Mouse (Mus musculus): ENCODE measurements around the gene Uvssa. TPM values are rescaled to one million over a fixed set of nuclear protein-coding genes. Genes with fewer than 3 reads are reported as not detected.

Gene Uvssa
- polyA plus RNA-seq, 1 experiment from 2014 or later, result 8.1 TPM

DNA sequence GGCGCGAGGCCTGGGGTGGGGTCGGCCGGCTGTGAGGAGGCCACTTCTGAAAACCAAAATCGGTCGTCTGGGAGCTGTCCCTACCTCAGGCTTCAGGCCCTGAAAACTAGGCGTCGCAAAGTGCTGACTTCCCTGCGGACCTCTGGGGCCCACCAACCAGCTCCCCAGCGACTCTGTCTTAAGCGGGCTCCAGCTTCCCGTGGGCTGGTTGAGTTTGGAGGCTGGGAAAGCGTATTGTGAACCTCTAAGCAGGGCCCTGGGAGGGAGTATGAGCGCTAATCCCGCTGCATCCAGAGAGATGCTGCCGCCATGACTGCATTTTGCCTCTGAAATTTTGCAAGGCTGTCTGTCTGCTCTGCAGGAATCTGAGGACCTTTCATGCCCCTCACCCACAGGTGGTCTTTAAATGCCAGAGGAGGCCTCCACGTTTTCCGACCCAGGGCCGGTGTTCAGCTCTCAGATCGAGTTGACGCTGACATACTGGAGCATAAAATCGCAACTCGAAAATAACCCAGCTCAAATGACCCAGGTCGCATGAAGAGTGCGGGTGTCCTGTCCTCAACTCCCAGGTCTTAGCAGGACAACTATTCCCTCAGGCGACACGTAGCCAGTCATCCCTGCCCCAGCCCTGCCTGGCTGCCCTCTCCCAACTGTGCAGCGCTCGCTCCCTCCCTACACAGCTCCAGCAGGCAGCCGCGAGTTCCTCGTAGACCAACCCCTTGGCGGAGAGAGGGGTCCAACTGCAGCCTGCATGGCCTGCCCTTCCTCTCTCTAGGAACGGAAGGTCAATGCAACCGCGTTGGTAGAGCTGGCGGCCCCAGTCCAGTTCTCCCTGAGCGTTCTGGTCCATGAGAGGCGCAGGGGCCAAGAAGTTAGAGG lies 53.9 kb downstream of the Uvssa start:
- Histone ChIP-seq H3K27me3 (ENCODE audit: control insufficient read depth, insufficient read depth, low read depth, low read length) (peaks cover 66% of the 10 kb centered on the region), H3K9ac (ENCODE audit: low read depth, low read length) (no peak overlapping the region), H3K4me2 (ENCODE audit: low read length) (no peak overlapping the region), H3K27ac (ENCODE audit: low read length) (no peak overlapping the region), H3K4me1 (ENCODE audit: control insufficient read depth, insufficient read depth, low read length) (peaks cover 19% of the 10 kb centered on the region), H3K4me3 (ENCODE audit: low read depth, low read length) (no peak overlapping the region), H3K9me3 (replicated peaks; ENCODE audit: control insufficient read depth, low read length, poor library complexity, severe bottlenecking) (no peaks in the 10 kb centered on the region), H3K36me3 (ENCODE audit: control insufficient read depth, insufficient read depth, low read length) (no peaks in the 10 kb centered on the region)
- ATAC-seq, result no peak
- WGBS, result 1% methylated on average over 39 of the region's 39 CpGs

GRCm38 (mm10) chr5:33433201-33434138 lies 55.1 kb downstream of the Uvssa start, which contains the start of gene Nkx1-1:
Gene Nkx1-1 (minus strand): TSS chr5:33433976.
- H3K4me3 ChIP-seq (ENCODE audit: low read depth, low read length), result peak within 1 kb of the TSS; percentile 31
- H3K27me3 ChIP-seq (ENCODE audit: control insufficient read depth, insufficient read depth, low read depth, low read length), result peaks cover 66% of the 10 kb centered on the region
- no peak for ATAC-seq
- no peak within 1 kb of the TSS for H3K27ac ChIP-seq (ENCODE audit: low read length)
- 0 out of 2 replicates have a peak within 1 kb of the TSS, but pooled peaks have one; percentile 3 for H3K9ac ChIP-seq (ENCODE audit: low read depth, low read length)
- H3K4me1 ChIP-seq (ENCODE audit: control insufficient read depth, insufficient read depth, low read length), result peaks cover 19% of the 10 kb centered on the region
- H3K9me3 ChIP-seq (replicated peaks; ENCODE audit: control insufficient read depth, low read length, poor library complexity, severe bottlenecking), result no peaks in the 10 kb centered on the region
- no peaks in the 10 kb centered on the region for H3K36me3 ChIP-seq (ENCODE audit: control insufficient read depth, insufficient read depth, low read length)
- peak within 1 kb of the TSS; percentile 54 for H3K4me2 ChIP-seq (ENCODE audit: low read length)
- WGBS, result under 1% methylated on average over 87 of the region's 90 CpGs

DNA sequence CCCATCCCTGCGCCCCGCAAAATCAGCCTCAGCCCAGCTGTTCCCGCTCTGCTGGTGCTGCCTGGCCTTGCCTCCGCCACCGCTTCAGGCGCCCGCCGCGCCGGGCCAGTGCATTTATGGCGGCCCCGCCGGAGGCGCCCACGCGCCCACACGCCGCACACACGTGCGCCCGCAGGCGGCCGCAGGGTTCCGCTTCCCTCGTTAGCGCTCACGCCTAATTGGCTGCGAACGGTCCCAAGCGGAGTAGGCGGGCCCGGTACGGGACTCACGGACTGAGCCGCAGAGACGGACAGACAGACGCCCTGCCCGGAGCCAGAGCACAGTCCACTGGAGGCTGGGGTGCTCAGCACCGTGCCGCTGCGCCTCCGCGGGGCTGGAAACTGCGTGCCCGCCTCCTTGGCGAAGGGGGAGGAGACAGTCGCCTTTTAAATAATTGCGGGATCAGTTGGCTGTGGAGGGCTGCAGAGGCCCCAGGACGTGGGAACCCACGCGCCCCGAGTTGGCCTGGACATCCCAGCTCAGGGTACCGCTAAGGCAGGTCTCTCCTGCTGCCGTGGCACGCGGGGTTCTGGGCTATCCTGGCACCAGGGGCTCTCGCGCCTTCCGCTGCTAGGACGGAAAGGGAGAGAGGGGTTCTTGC lies 55.9 kb downstream of the Uvssa start:
- Histone ChIP-seq H3K4me2 (ENCODE audit: low read length) (peak overlapping the region; percentile 54), H3K27ac (ENCODE audit: low read length) (no peak overlapping the region), H3K36me3 (ENCODE audit: control insufficient read depth, insufficient read depth, low read length) (no peaks in the 10 kb centered on the region), H3K9ac (ENCODE audit: low read depth, low read length) (no peak overlapping the region), H3K4me1 (ENCODE audit: control insufficient read depth, insufficient read depth, low read length) (peaks cover 19% of the 10 kb centered on the region), H3K9me3 (replicated peaks; ENCODE audit: control insufficient read depth, low read length, poor library complexity, severe bottlenecking) (no peaks in the 10 kb centered on the region), H3K4me3 (ENCODE audit: low read depth, low read length) (peak overlapping the region; percentile 31), H3K27me3 (ENCODE audit: control insufficient read depth, insufficient read depth, low read depth, low read length) (peaks cover 66% of the 10 kb centered on the region)
- no peak for ATAC-seq
- WGBS, result under 1% methylated on average over 47 of the region's 60 CpGs

DNA sequence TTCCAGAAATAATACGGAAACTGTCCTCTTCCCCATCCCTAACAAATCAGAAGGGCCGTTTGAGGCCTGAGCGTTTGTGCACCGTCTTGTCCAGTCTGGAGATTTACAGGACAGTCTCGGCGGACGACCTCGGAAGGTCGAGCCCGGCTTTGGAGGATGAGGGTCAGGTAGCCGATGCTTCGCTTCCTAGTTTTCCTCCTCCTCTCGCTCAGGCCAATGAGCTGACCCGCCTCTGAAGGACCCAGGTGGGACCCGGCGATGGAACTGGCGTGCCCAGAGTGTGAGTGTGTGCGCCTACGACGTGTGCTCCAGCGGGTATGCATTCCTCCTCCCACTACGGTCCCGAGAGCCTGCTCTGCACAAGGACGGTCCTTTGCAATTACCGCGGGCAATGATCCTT lies 56.8 kb downstream of the Uvssa start:
- ATAC-seq, result no peak
- 2% methylated on average over 26 of the region's 26 CpGs for WGBS
- H3K36me3 ChIP-seq (ENCODE audit: control insufficient read depth, insufficient read depth, low read length), result no peaks in the 10 kb centered on the region

DNA sequence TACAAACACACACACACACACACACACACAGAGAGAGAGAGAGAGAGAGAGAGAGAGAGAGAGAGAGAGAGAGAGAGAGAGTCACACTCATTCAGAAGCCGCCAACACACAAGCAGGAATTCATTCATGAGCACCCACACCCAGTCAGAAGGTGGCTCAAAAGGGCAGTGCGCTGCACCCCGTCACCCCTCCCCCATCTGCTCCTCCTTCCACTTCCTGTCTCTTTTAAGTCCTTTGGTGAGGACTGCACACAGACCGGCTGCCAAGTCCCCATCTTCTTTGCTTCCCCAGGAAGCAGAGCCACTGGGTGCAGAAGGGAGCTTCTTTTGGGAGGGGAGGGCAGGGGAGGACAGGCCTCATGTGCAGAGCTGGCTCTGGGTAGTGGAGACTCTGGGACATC lies 57.6 kb downstream of the Uvssa start:
- ATAC-seq, result no peak

More for the DNA sequence above, 56.8 kb downstream of the Uvssa start:
- Histone ChIP-seq H3K4me2 (ENCODE audit: low read length) (no peak overlapping the region), H3K9me3 (replicated peaks; ENCODE audit: control insufficient read depth, low read length, poor library complexity, severe bottlenecking) (no peaks in the 10 kb centered on the region), H3K27ac (ENCODE audit: low read length) (no peak overlapping the region), H3K9ac (ENCODE audit: low read depth, low read length) (no peak overlapping the region), H3K4me1 (ENCODE audit: control insufficient read depth, insufficient read depth, low read length) (peaks cover 19% of the 10 kb centered on the region), H3K4me3 (ENCODE audit: low read depth, low read length) (no peak overlapping the region), H3K27me3 (ENCODE audit: control insufficient read depth, insufficient read depth, low read depth, low read length) (peaks cover 65% of the 10 kb centered on the region)

DNA sequence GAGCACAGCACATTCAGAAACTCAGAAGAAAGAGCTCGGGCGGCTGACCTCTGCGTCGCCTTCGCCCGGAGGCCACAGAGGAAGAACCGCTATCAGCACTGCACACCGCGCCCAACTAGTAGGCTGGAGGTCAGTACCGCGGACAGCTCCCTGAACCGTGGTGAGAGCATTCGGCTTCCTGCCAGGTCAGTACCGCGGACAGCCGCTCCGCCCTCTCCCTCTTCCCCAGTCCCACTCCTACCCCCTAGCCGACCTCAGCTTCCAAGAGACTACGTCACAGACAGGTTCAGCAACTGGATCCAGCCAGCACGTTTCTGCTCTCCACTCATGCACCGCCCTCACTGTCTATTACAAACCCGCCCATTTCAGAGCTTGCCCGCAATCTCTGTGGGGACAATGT lies 59.9 kb downstream of the Uvssa start:
- H3K9me3 ChIP-seq (replicated peaks; ENCODE audit: control insufficient read depth, low read length, poor library complexity, severe bottlenecking), result no peaks in the 10 kb centered on the region
- ATAC-seq, result no peak
- H3K4me2 ChIP-seq (ENCODE audit: low read length), result no peak overlapping the region
- peaks cover 17% of the 10 kb centered on the region for H3K4me1 ChIP-seq (ENCODE audit: control insufficient read depth, insufficient read depth, low read length)
- no peaks in the 10 kb centered on the region for H3K36me3 ChIP-seq (ENCODE audit: control insufficient read depth, insufficient read depth, low read length)
- 3% methylated on average over 23 of the region's 23 CpGs for WGBS
- no peak overlapping the region for H3K4me3 ChIP-seq (ENCODE audit: low read depth, low read length)
- H3K27me3 ChIP-seq (ENCODE audit: control insufficient read depth, insufficient read depth, low read depth, low read length), result peaks cover 72% of the 10 kb centered on the region
- H3K27ac ChIP-seq (ENCODE audit: low read length), result no peak overlapping the region
- no peak overlapping the region for H3K9ac ChIP-seq (ENCODE audit: low read depth, low read length)

More for the DNA sequence above, 57.6 kb downstream of the Uvssa start:
- Histone ChIP-seq H3K27me3 (ENCODE audit: control insufficient read depth, insufficient read depth, low read depth, low read length) (peaks cover 70% of the 10 kb centered on the region), H3K9me3 (replicated peaks; ENCODE audit: control insufficient read depth, low read length, poor library complexity, severe bottlenecking) (no peaks in the 10 kb centered on the region), H3K4me3 (ENCODE audit: low read depth, low read length) (no peak overlapping the region), H3K36me3 (ENCODE audit: control insufficient read depth, insufficient read depth, low read length) (no peaks in the 10 kb centered on the region), H3K4me1 (ENCODE audit: control insufficient read depth, insufficient read depth, low read length) (peaks cover 16% of the 10 kb centered on the region), H3K27ac (ENCODE audit: low read length) (no peak overlapping the region), H3K4me2 (ENCODE audit: low read length) (no peak overlapping the region), H3K9ac (ENCODE audit: low read depth, low read length) (no peak overlapping the region)
- WGBS, result 0% methylated on average over 4 of the region's 4 CpGs

GRCm38 (mm10) chr5:33442927-33443710 lies 64.8 kb downstream of the Uvssa start:
- 4% methylated on average over 56 of the region's 56 CpGs for WGBS
- H3K27ac ChIP-seq (ENCODE audit: low read length), result no peak overlapping the region
- ATAC-seq, result peak; percentile 75
- peaks cover 51% of the 10 kb centered on the region for H3K27me3 ChIP-seq (ENCODE audit: control insufficient read depth, insufficient read depth, low read depth, low read length)
- peaks cover 7% of the 10 kb centered on the region; the same call in 1 of the 2 replicates for H3K4me1 ChIP-seq (ENCODE audit: control insufficient read depth, insufficient read depth, low read length)
- H3K4me2 ChIP-seq (ENCODE audit: low read length), result peak overlapping the region; percentile 91
- peak overlapping the region; percentile 71 for H3K9ac ChIP-seq (ENCODE audit: low read depth, low read length)
- peak overlapping the region; percentile 51 for H3K4me3 ChIP-seq (ENCODE audit: low read depth, low read length)
- H3K36me3 ChIP-seq (ENCODE audit: control insufficient read depth, insufficient read depth, low read length), result no peaks in the 10 kb centered on the region
- H3K9me3 ChIP-seq (replicated peaks; ENCODE audit: control insufficient read depth, low read length, poor library complexity, severe bottlenecking), result no peaks in the 10 kb centered on the region

DNA sequence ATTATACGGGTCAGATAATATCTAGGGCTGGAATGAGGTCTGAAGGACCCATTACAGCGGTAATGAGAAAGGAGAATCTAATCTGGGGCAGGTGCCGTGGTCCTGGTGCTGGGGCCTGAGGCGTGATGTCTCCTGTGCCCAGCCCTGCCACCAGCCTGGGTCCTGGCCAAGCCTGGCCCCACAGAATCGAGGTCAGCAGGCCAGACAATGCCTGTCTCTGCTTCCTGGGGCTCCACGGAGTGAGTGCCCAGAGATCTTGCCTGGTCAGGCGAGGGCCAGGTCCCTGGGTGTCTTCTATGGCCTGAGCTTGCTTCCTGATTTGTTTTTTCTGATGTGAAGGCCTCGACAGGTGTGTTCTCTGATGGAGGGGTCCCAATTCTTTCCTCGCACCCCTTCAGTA lies 65.4 kb downstream of the Uvssa start:
- Histone ChIP-seq H3K9me3 (replicated peaks; ENCODE audit: control insufficient read depth, low read length, poor library complexity, severe bottlenecking) (no peaks in the 10 kb centered on the region), H3K4me1 (ENCODE audit: control insufficient read depth, insufficient read depth, low read length) (peaks cover 7% of the 10 kb centered on the region; the same call in 1 of the 2 replicates), H3K9ac (ENCODE audit: low read depth, low read length) (no peak overlapping the region), H3K27ac (ENCODE audit: low read length) (no peak overlapping the region), H3K36me3 (ENCODE audit: control insufficient read depth, insufficient read depth, low read length) (no peaks in the 10 kb centered on the region), H3K4me2 (ENCODE audit: low read length) (no peak overlapping the region), H3K27me3 (ENCODE audit: control insufficient read depth, insufficient read depth, low read depth, low read length) (peaks cover 44% of the 10 kb centered on the region), H3K4me3 (ENCODE audit: low read depth, low read length) (no peak overlapping the region)
- WGBS, result 45% methylated on average over 9 of the region's 9 CpGs
- ATAC-seq, result no peak

Data from midbrain, embryonic 16.5 days (tissue).